Comparison of ENCODE assay signal across 8 mouse cellular contexts in the genomic region with DNA sequence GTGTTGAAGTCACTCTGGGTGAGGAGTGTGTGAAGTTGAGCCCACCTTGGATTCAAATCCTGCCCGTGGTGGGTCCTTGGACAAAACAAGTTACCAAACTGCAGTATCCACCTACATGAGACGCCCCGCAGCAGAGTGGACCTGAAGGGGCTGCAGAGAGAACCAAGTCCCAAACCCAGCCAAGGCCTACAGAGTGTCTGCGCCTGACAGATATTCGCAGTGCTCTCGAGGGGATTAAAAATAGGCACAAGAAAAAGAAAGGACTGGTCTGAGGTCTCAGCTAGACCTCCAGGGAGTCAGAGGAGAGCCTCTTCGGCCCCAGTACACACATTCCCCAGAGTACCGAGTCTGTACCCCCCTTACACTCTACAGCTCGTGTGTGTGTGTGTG. TPM values are rescaled to one million over a fixed set of nuclear protein-coding genes. Genes with fewer than 3 reads are reported as not detected.
A peak's percentile ranks its signal among the peaks of the same experiment; 100 is the strongest.
DNase-seq lines count a peak whose midpoint lies in the region; ATAC-seq and TF ChIP-seq lines count a peak whose summit lies in the region.

No protein-coding gene starts in this region.

- peak overlapping the region; percentile 94 for H3K4me2 ChIP-seq in heart, embryonic 14.5 days (ENCODE audit: low read length)
- H3K4me2 ChIP-seq in midbrain, embryonic 11.5 days = peak overlapping the region; percentile 94

- H3K27me3 ChIP-seq in heart, embryonic 14.5 days (ENCODE audit: control insufficient read depth, insufficient read depth, low read length) = peaks cover 14% of the 10 kb centered on the region
- H3K27me3 ChIP-seq in MEL (ENCODE audit: control insufficient read depth in 1 of 2, insufficient read depth in 2 of 2, low read length in 2 of 2) = no peaks in the 10 kb centered on the region
- peaks cover 72% of the 10 kb centered on the region for H3K27me3 ChIP-seq in hindbrain, embryonic 10.5 days (ENCODE audit: insufficient read depth, poor library complexity, severe bottlenecking)
- H3K27me3 ChIP-seq in midbrain, embryonic 11.5 days (ENCODE audit: control insufficient read depth, insufficient read depth, low read length) = peaks cover 34% of the 10 kb centered on the region

- no peak overlapping the region for H3K27ac ChIP-seq in heart, embryonic 14.5 days (replicated peaks in 1 of 2; ENCODE audit: control insufficient read depth in 1 of 2, insufficient read depth in 1 of 2, low read depth in 2 of 2, low read length in 2 of 2)
- H3K27ac ChIP-seq in MEL (ENCODE audit: control insufficient read depth, low read depth, low read length) = no peak overlapping the region
- H3K27ac ChIP-seq in hindbrain, embryonic 10.5 days = peak overlapping the region; percentile 78
- H3K27ac ChIP-seq in midbrain, embryonic 11.5 days (ENCODE audit: low read depth, low read length) = no peak overlapping the region

- TF ChIP-seq CTCF in MEL (IDR thresholded peaks at IDR 0.05 in 2 of 3, conservative IDR thresholded peaks at IDR 0.05 in 1 of 3; ENCODE audit: control insufficient read depth in 1 of 3, insufficient read depth in 1 of 3, low read depth in 2 of 3, low read length in 3 of 3, poor library complexity in 1 of 3, severe bottlenecking in 1 of 3) = no peak

- no peak for TF ChIP-seq POLR2A in MEL (IDR thresholded peaks at IDR 0.05; ENCODE audit: control insufficient read depth in 1 of 2, insufficient read depth in 1 of 2, low read depth in 1 of 2, low read length in 2 of 2, poor library complexity in 1 of 2)

- no peak for TF ChIP-seq RAD21 in MEL (IDR thresholded peaks at IDR 0.05; ENCODE audit: low read depth, low read length)

- no peak for ATAC-seq in heart, embryonic 14.5 days (ENCODE audit: insufficient number of reproducible peaks, insufficient read depth, low FRiP score, low read depth)
- no peak; the same call in 1 of the 2 replicates for ATAC-seq in midbrain, embryonic 11.5 days (ENCODE audit: low FRiP score)

- WGBS in heart, embryonic 14.5 days = 22% methylated on average over 9 of the region's 9 CpGs
- 34% methylated on average over 9 of the region's 9 CpGs for WGBS in hindbrain, embryonic 10.5 days
- WGBS in midbrain, embryonic 11.5 days = 30% methylated on average over 9 of the region's 9 CpGs

- peaks cover 3% of the 10 kb centered on the region; the same call in 1 of the 2 replicates for H3K79me2 ChIP-seq in MEL (ENCODE audit: control insufficient read depth, insufficient read depth, low read length, poor library complexity)

- H3K36me3 ChIP-seq in heart, embryonic 14.5 days (ENCODE audit: control insufficient read depth, insufficient read depth, low read length) = no peaks in the 10 kb centered on the region
- H3K36me3 ChIP-seq in MEL (ENCODE audit: control insufficient read depth in 1 of 2, insufficient read depth in 2 of 2, low read length in 2 of 2) = peaks cover 0 to 34% of the 10 kb centered on the region in 2 experiments; a peak in 2 of 4 replicates
- H3K36me3 ChIP-seq in hindbrain, embryonic 10.5 days = no peaks in the 10 kb centered on the region
- H3K36me3 ChIP-seq in midbrain, embryonic 11.5 days (ENCODE audit: control insufficient read depth, insufficient read depth, low read length) = no peaks in the 10 kb centered on the region

- no peak for TF ChIP-seq EP300 in MEL (IDR thresholded peaks at IDR 0.05; ENCODE audit: low read depth in 1 of 2, low read length in 2 of 2)

- peak overlapping the region; percentile 51 to 53 for H3K4me3 ChIP-seq in heart, embryonic 14.5 days (ENCODE audit: control insufficient read depth in 1 of 2, insufficient read depth in 1 of 2, low read depth in 1 of 2, low read length in 2 of 2)
- peak overlapping the region; percentile 56 to 63 for H3K4me3 ChIP-seq in MEL (ENCODE audit: control insufficient read depth in 1 of 2, insufficient read depth in 1 of 2, low read depth in 2 of 2, low read length in 2 of 2)
- peak overlapping the region; percentile 68 for H3K4me3 ChIP-seq in hindbrain, embryonic 10.5 days
- peak overlapping the region; percentile 60 for H3K4me3 ChIP-seq in midbrain, embryonic 11.5 days (ENCODE audit: low read depth, low read length)

- peak overlapping the region; percentile 76 for H3K9ac ChIP-seq in heart, embryonic 14.5 days (ENCODE audit: low read length)
- H3K9ac ChIP-seq in MEL (ENCODE audit: control insufficient read depth, low read depth, low read length, poor library complexity, severe bottlenecking) = peak overlapping the region; percentile 70
- peak overlapping the region; percentile 80 for H3K9ac ChIP-seq in midbrain, embryonic 11.5 days (ENCODE audit: low read length)

- H3K9me3 ChIP-seq in heart, embryonic 14.5 days (ENCODE audit: control insufficient read depth, low read length) = no peaks in the 10 kb centered on the region
- no peaks in the 10 kb centered on the region for H3K9me3 ChIP-seq in MEL (replicated peaks; ENCODE audit: insufficient read depth, low read length)
- H3K9me3 ChIP-seq in hindbrain, embryonic 10.5 days = no peaks in the 10 kb centered on the region
- no peaks in the 10 kb centered on the region for H3K9me3 ChIP-seq in midbrain, embryonic 11.5 days (ENCODE audit: control insufficient read depth, low read length)

- H3K4me1 ChIP-seq in heart, embryonic 14.5 days (ENCODE audit: control insufficient read depth in 2 of 2, insufficient read depth in 2 of 2, low read length in 2 of 2) = peaks cover 22 to 23% of the 10 kb centered on the region in 2 experiments
- peaks cover 28 to 41% of the 10 kb centered on the region in 2 experiments for H3K4me1 ChIP-seq in MEL (ENCODE audit: control insufficient read depth in 1 of 2, insufficient read depth in 2 of 2, low read length in 2 of 2)
- peaks cover 37% of the 10 kb centered on the region for H3K4me1 ChIP-seq in hindbrain, embryonic 10.5 days (replicated peaks)
- 0 out of 2 replicates have a peak, but pooled peaks cover 2% of the 10 kb centered on the region for H3K4me1 ChIP-seq in midbrain, embryonic 11.5 days (ENCODE audit: control insufficient read depth, insufficient read depth, low read length)

- DNase-seq in heart, adult 9 months (ENCODE audit: low spot score in 2 of 2) = no peak
- peak; percentile 27 for DNase-seq in MEL (ENCODE audit: low read depth, low spot score)
- DNase-seq in hindbrain, embryonic 10.5 days (ENCODE audit: low spot score) = no peak
- no peak for DNase-seq in midbrain, embryonic 11.5 days (ENCODE audit: low spot score, missing footprints)
- no peak for DNase-seq in adipocyte (ENCODE audit: low spot score)
- no peak for DNase-seq in layer of hippocampus, adult 18-20 months (ENCODE audit: low spot score in 2 of 2)
- DNase-seq in left cerebral cortex, adult 11 months (ENCODE audit: low spot score) = no peak

TF ChIP-seq in MEL, 35 proteins besides CTCF, POLR2A, EP300 and RAD21 (continues in another document):
- TF ChIP-seq CHD1 (IDR thresholded peaks at IDR 0.05; ENCODE audit: low read depth, low read length) = no peak
- TF ChIP-seq ZNF384 (IDR thresholded peaks at IDR 0.05; ENCODE audit: low read depth, low read length) = no peak
- 0 out of 2 replicates have a peak, but pooled peaks have one; percentile 26 for TF ChIP-seq SIN3A (IDR thresholded peaks at IDR 0.05; ENCODE audit: low read length)

RNA-seq across cellular contexts. Expression of gene Fndc5, which starts 0.6 kb away (rescaled TPM):
- polyA plus RNA-seq in heart, embryonic 14.5 days (2014; fragmentation: Nextera tagmentation; extraction: Ambion mirVana) = 11.9 and 13.7 TPM in 2 replicates
- total RNA-seq in MEL (2012; rRNA removed) = 15.5 and 15.8 TPM in 2 replicates
- polyA plus RNA-seq in MEL (2012; ENCODE audit: insufficient read depth in 1 of 2, insufficient read length in 2 of 2, low read depth in 1 of 2, low replicate concordance in 2 of 2, missing spikeins in 1 of 2) = 100 to 1,000 TPM in 1 of 2 experiments, 10 to 100 TPM in 1; 35.9 to 123 TPM
- polyA plus RNA-seq in hindbrain, embryonic 10.5 days (2016; fragmentation: Nextera tagmentation; extraction: Ambion mirVana) = 0.72 and 1.8 TPM in 2 replicates
- 0.95 and 1.5 TPM in 2 replicates for polyA plus RNA-seq in midbrain, embryonic 11.5 days (2014; fragmentation: Nextera tagmentation; extraction: Ambion mirVana)
- 10 to 100 TPM; 75.5 to 84.2 TPM for total RNA-seq in layer of hippocampus, adult 18-20 months (2021)

RNA-seq across cellular contexts. Expression of gene Hpca, which starts 14.3 kb away (rescaled TPM):
- 0.31 and 0.47 TPM in 2 replicates for polyA plus RNA-seq in heart, embryonic 14.5 days (2014; fragmentation: Nextera tagmentation; extraction: Ambion mirVana)
- 0.39 and 0.59 TPM in 2 replicates for total RNA-seq in MEL (2012; rRNA removed)
- polyA plus RNA-seq in MEL (2012; ENCODE audit: insufficient read depth in 1 of 2, insufficient read length in 2 of 2, low read depth in 1 of 2, low replicate concordance in 2 of 2, missing spikeins in 1 of 2) = 1 to 10 TPM in 1 of 2 experiments, not detected in 1; 1.1 TPM
- polyA plus RNA-seq in hindbrain, embryonic 10.5 days (2016; fragmentation: Nextera tagmentation; extraction: Ambion mirVana) = 2.6 and 4.7 TPM in 2 replicates
- polyA plus RNA-seq in midbrain, embryonic 11.5 days (2014; fragmentation: Nextera tagmentation; extraction: Ambion mirVana) = 2.0 and 2.3 TPM in 2 replicates
- total RNA-seq in layer of hippocampus, adult 18-20 months (2021) = 1,000 to 10,000 TPM; 2,309 to 2,704 TPM

RNA-seq across cellular contexts. Expression of gene Tmem54, which starts 30.8 kb away (rescaled TPM):
- polyA plus RNA-seq in heart, embryonic 14.5 days (2014; fragmentation: Nextera tagmentation; extraction: Ambion mirVana) = not detected in 2 replicates
- total RNA-seq in MEL (2012; rRNA removed) = not detected in 2 replicates
- polyA plus RNA-seq in MEL (2012; ENCODE audit: insufficient read depth in 1 of 2, insufficient read length in 2 of 2, low read depth in 1 of 2, low replicate concordance in 2 of 2, missing spikeins in 1 of 2) = not detected
- polyA plus RNA-seq in hindbrain, embryonic 10.5 days (2016; fragmentation: Nextera tagmentation; extraction: Ambion mirVana) = 2.5 and 5.1 TPM in 2 replicates
- polyA plus RNA-seq in midbrain, embryonic 11.5 days (2014; fragmentation: Nextera tagmentation; extraction: Ambion mirVana) = 0.20 and 0.43 TPM in 2 replicates
- total RNA-seq in layer of hippocampus, adult 18-20 months (2021) = not detected

RNA-seq across cellular contexts. Expression of gene S100pbp, which starts 53.3 kb away (rescaled TPM):
- polyA plus RNA-seq in heart, embryonic 14.5 days (2014; fragmentation: Nextera tagmentation; extraction: Ambion mirVana) = 13.7 and 15.7 TPM in 2 replicates
- 11.6 and 14.2 TPM in 2 replicates for total RNA-seq in MEL (2012; rRNA removed)
- polyA plus RNA-seq in MEL (2012; ENCODE audit: insufficient read depth in 1 of 2, insufficient read length in 2 of 2, low read depth in 1 of 2, low replicate concordance in 2 of 2, missing spikeins in 1 of 2) = 10 to 100 TPM in 1 of 2 experiments, not detected in 1; 28.3 TPM
- 21.5 and 26.3 TPM in 2 replicates for polyA plus RNA-seq in hindbrain, embryonic 10.5 days (2016; fragmentation: Nextera tagmentation; extraction: Ambion mirVana)
- polyA plus RNA-seq in midbrain, embryonic 11.5 days (2014; fragmentation: Nextera tagmentation; extraction: Ambion mirVana) = 20.0 and 26.9 TPM in 2 replicates
- total RNA-seq in layer of hippocampus, adult 18-20 months (2021) = 10 to 100 TPM; 32.6 to 35.4 TPM

RNA-seq across cellular contexts. Expression of gene Yars, which starts 53.4 kb away (rescaled TPM):
- polyA plus RNA-seq in heart, embryonic 14.5 days (2014; fragmentation: Nextera tagmentation; extraction: Ambion mirVana) = 46.3 and 51.2 TPM in 2 replicates
- 89.5 and 113 TPM in 2 replicates for total RNA-seq in MEL (2012; rRNA removed)
- 100 to 1,000 TPM; 179 to 539 TPM for polyA plus RNA-seq in MEL (2012; ENCODE audit: insufficient read depth in 1 of 2, insufficient read length in 2 of 2, low read depth in 1 of 2, low replicate concordance in 2 of 2, missing spikeins in 1 of 2)
- 104 and 109 TPM in 2 replicates for polyA plus RNA-seq in hindbrain, embryonic 10.5 days (2016; fragmentation: Nextera tagmentation; extraction: Ambion mirVana)
- 105 and 106 TPM in 2 replicates for polyA plus RNA-seq in midbrain, embryonic 11.5 days (2014; fragmentation: Nextera tagmentation; extraction: Ambion mirVana)
- total RNA-seq in layer of hippocampus, adult 18-20 months (2021) = 10 to 100 TPM; 78.5 to 81.1 TPM
